Mouse (Mus musculus): Measurements from ENCODE around the gene Fam124b. TPM values are rescaled to one million over a fixed set of nuclear protein-coding genes. Genes with fewer than 3 reads are reported as not detected.

The Fam124b gene
- polyA plus RNA-seq, 1 experiment from 2014 or later = not detected

- no peak overlapping the region for H3K27ac ChIP-seq
- no peaks in the 10 kb centered on the region for H3K79me2 ChIP-seq (ENCODE audit: inconsistent target)
- no peaks in the 10 kb centered on the region for H3K36me3 ChIP-seq (ENCODE audit: inconsistent target)
- H3K4me3 ChIP-seq (ENCODE audit: inconsistent target) = no peak overlapping the region
Measured at GRCm38 (mm10) chr1:80150681-80151080, 67.6 kb downstream of the Fam124b start.

Other genes with a start within 250 kb of the Fam124b start
- gene Cul3, start 122.0 kb upstream of the Fam124b start, polyA plus RNA-seq (2018) = 75.7 to 202 TPM (median 88.8 TPM) in 3 replicates
- not detected in 3 replicates for gene Gm45261, start 243.0 kb upstream of the Fam124b start, polyA plus RNA-seq (2018)

Data from macrophage (primary cell).